Mouse (Mus musculus): Measurements from ENCODE around the gene Fam131b. TPM values are rescaled to one million over a fixed set of nuclear protein-coding genes. Genes with fewer than 3 reads are reported as not detected.

Fam131b gene
- polyA plus RNA-seq, 1 experiment from 2014 or later, result 7.2 TPM

- ATAC-seq (ENCODE audit: low FRiP score) (no peak), DNase-seq (ENCODE audit: low spot score) (no peak)
- H3K9ac ChIP-seq, result no peak overlapping the region
- H3K27ac ChIP-seq, result no peak overlapping the region
- no peak overlapping the region for H3K4me2 ChIP-seq (replicated peaks)
- peaks cover 4% of the 10 kb centered on the region; the same call in 1 of the 2 replicates for H3K36me3 ChIP-seq (replicated peaks; ENCODE audit: control insufficient read depth, insufficient read depth)
- no peak overlapping the region for H3K4me3 ChIP-seq (replicated peaks; ENCODE audit: low read length)
- no peaks in the 10 kb centered on the region for H3K27me3 ChIP-seq (ENCODE audit: control insufficient read depth, insufficient read depth, low read length)
- no peaks in the 10 kb centered on the region for H3K4me1 ChIP-seq (replicated peaks; ENCODE audit: control insufficient read depth, insufficient read depth, low read length)
- WGBS, result 91% methylated on average over 15 of the region's 15 CpGs
- H3K9me3 ChIP-seq (ENCODE audit: control insufficient read depth, low read length), result no peaks in the 10 kb centered on the region
Observed at GRCm38 (mm10) chr6:42364607-42365006, 40.2 kb upstream of the Fam131b start.

DNA sequence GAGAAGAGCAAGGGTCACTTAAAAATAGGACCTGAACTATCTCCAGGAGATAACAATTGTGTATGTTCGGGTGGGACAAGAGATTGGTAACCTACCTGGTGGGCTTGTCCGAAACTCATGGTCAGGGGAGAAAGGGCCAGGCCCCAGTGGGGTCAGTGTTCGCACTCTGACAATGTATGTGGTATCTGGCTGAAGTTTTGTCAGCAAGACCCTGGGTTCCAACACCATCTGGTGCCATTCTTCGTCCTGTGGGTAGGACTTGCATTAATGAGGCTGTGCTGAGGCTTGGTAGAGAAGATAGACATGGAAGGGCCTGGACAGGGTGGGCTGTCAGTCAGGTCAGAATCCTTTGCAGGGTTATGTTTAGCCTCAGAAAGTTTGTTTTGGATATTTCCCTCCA, 39.6 kb upstream of the Fam131b start:
- Histone ChIP-seq H3K9me3 (ENCODE audit: control insufficient read depth, low read length) (no peaks in the 10 kb centered on the region), H3K36me3 (replicated peaks; ENCODE audit: control insufficient read depth, insufficient read depth) (peaks cover 9% of the 10 kb centered on the region), H3K4me1 (replicated peaks; ENCODE audit: control insufficient read depth, insufficient read depth, low read length) (no peaks in the 10 kb centered on the region), H3K4me2 (replicated peaks) (no peak overlapping the region), H3K9ac (no peak overlapping the region), H3K27me3 (ENCODE audit: control insufficient read depth, insufficient read depth, low read length) (no peaks in the 10 kb centered on the region), H3K4me3 (replicated peaks; ENCODE audit: low read length) (no peak overlapping the region), H3K27ac (no peak overlapping the region)
- 86% methylated on average over 4 of the region's 4 CpGs for WGBS
- DNase-seq (ENCODE audit: low spot score) (no peak), ATAC-seq (ENCODE audit: low FRiP score) (no peak)

- no peak overlapping the region for H3K9ac ChIP-seq
- peaks cover 20% of the 10 kb centered on the region for H3K36me3 ChIP-seq (replicated peaks; ENCODE audit: control insufficient read depth, insufficient read depth)
- no peaks in the 10 kb centered on the region for H3K4me1 ChIP-seq (replicated peaks; ENCODE audit: control insufficient read depth, insufficient read depth, low read length)
- H3K9me3 ChIP-seq (ENCODE audit: control insufficient read depth, low read length), result no peaks in the 10 kb centered on the region
- no peak for ATAC-seq (ENCODE audit: low FRiP score)
- no peak overlapping the region for H3K4me2 ChIP-seq (replicated peaks)
- H3K4me3 ChIP-seq (replicated peaks; ENCODE audit: low read length), result no peak overlapping the region
- no peak overlapping the region for H3K27ac ChIP-seq
- DNase-seq (ENCODE audit: low spot score), result no peak
- H3K27me3 ChIP-seq (ENCODE audit: control insufficient read depth, insufficient read depth, low read length), result no peaks in the 10 kb centered on the region
- 60% methylated on average over 3 of the region's 3 CpGs for WGBS
Observed at GRCm38 (mm10) chr6:42362974-42363373, 38.5 kb upstream of the Fam131b start.

- no peak for ATAC-seq (ENCODE audit: low FRiP score)
- no peak for DNase-seq (ENCODE audit: low spot score)
- H3K4me2 ChIP-seq (replicated peaks), result no peak overlapping the region
- H3K36me3 ChIP-seq (replicated peaks; ENCODE audit: control insufficient read depth, insufficient read depth), result peaks cover 24% of the 10 kb centered on the region
- H3K27me3 ChIP-seq (ENCODE audit: control insufficient read depth, insufficient read depth, low read length), result no peaks in the 10 kb centered on the region
- 85% methylated on average over 1 of the region's 1 CpGs for WGBS
- H3K27ac ChIP-seq, result no peak overlapping the region
- no peak overlapping the region for H3K4me3 ChIP-seq (replicated peaks; ENCODE audit: low read length)
- no peak overlapping the region for H3K9ac ChIP-seq
- H3K4me1 ChIP-seq (replicated peaks; ENCODE audit: control insufficient read depth, insufficient read depth, low read length), result no peaks in the 10 kb centered on the region
- no peaks in the 10 kb centered on the region for H3K9me3 ChIP-seq (ENCODE audit: control insufficient read depth, low read length)
Observed at GRCm38 (mm10) chr6:42362497-42362896, 38.1 kb upstream of the Fam131b start.

DNA sequence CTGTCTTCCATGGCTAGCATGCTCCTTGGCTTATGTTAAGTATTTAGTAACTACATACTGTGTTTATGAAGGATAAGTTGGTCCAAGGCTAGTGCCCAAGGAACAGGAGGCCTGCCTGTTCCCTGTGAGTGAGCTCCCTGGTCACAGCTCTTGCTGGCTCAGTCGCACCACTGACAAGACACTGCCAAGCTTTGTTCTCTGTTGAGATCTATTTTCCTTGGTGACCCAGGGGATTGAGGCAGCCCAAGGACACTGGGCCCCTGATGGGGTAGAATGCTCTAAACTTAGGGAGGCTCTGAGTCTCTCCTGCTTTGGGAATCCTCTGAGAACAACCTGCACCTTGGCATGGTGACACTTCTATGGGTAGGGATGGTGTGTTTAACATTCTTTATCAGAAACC, 37.6 kb upstream of the Fam131b start:
- H3K9me3 ChIP-seq (ENCODE audit: control insufficient read depth, low read length), result no peaks in the 10 kb centered on the region
- H3K9ac ChIP-seq, result no peak overlapping the region
- DNase-seq (ENCODE audit: low spot score) (no peak), ATAC-seq (ENCODE audit: low FRiP score) (no peak)
- no peak overlapping the region for H3K27ac ChIP-seq
- 59% methylated on average over 1 of the region's 1 CpGs for WGBS
- H3K4me3 ChIP-seq (replicated peaks; ENCODE audit: low read length), result no peak overlapping the region
- no peak overlapping the region for H3K4me2 ChIP-seq (replicated peaks)
- peaks cover 29% of the 10 kb centered on the region for H3K36me3 ChIP-seq (replicated peaks; ENCODE audit: control insufficient read depth, insufficient read depth)
- H3K4me1 ChIP-seq (replicated peaks; ENCODE audit: control insufficient read depth, insufficient read depth, low read length), result no peaks in the 10 kb centered on the region
- H3K27me3 ChIP-seq (ENCODE audit: control insufficient read depth, insufficient read depth, low read length), result no peaks in the 10 kb centered on the region

DNA sequence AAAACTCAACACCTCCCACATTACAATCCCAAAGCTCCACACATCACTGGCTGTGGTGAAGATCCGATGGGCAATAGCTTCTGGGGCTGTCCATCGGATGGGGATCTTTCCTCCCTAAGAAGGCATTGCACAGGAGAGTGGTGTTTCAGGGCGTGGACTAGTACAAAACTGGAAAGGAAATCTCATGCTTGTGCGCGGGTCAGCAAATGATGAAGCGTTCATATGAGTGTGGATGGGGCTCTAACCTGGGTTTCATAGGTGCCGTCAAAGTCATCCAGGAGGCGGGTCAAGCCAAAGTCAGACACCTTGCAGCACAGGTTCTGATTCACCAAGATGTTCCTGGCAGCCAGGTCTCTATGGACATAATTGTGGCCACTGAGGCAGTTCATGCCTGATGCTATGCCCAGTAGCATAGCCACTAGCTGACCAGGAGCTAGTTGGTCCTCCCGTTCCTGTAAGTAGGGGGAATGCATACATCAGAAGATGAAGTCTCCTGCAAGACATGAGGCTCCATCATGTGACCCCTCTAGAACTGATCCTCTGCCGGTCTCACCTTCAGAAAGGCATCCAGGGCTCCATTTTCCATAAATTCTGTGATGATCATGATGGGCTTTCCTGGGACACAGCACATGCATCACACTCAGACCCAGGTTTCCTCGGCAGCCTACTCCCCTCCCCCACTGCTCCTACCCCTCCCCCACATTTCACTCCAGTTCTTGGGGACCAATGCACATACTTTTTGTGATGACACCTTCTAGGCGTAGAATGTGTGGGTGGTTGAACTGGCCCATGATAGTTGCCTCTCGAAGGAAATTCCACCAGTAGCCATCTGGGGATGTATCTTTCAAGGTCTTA, 36.8 kb upstream of the Fam131b start:
- Histone ChIP-seq H3K4me2 (replicated peaks) (no peak overlapping the region), H3K4me1 (replicated peaks; ENCODE audit: control insufficient read depth, insufficient read depth, low read length) (no peaks in the 10 kb centered on the region), H3K9me3 (ENCODE audit: control insufficient read depth, low read length) (no peaks in the 10 kb centered on the region), H3K9ac (no peak overlapping the region), H3K4me3 (replicated peaks; ENCODE audit: low read length) (no peak overlapping the region), H3K27ac (no peak overlapping the region), H3K36me3 (replicated peaks; ENCODE audit: control insufficient read depth, insufficient read depth) (peaks cover 37% of the 10 kb centered on the region), H3K27me3 (ENCODE audit: control insufficient read depth, insufficient read depth, low read length) (no peaks in the 10 kb centered on the region)
- no peak for DNase-seq (ENCODE audit: low spot score)
- 97% methylated on average over 13 of the region's 13 CpGs for WGBS
- ATAC-seq (ENCODE audit: low FRiP score), result no peak

- Histone ChIP-seq H3K4me2 (replicated peaks) (no peak overlapping the region), H3K4me3 (replicated peaks; ENCODE audit: low read length) (no peak overlapping the region), H3K9ac (no peak overlapping the region), H3K36me3 (replicated peaks; ENCODE audit: control insufficient read depth, insufficient read depth) (peaks cover 46% of the 10 kb centered on the region), H3K4me1 (replicated peaks; ENCODE audit: control insufficient read depth, insufficient read depth, low read length) (no peaks in the 10 kb centered on the region), H3K27ac (no peak overlapping the region), H3K9me3 (ENCODE audit: control insufficient read depth, low read length) (no peaks in the 10 kb centered on the region), H3K27me3 (ENCODE audit: control insufficient read depth, insufficient read depth, low read length) (no peaks in the 10 kb centered on the region)
- ATAC-seq (ENCODE audit: low FRiP score) (no peak), DNase-seq (ENCODE audit: low spot score) (no peak)
- WGBS, result 88% methylated on average over 6 of the region's 6 CpGs
Observed at GRCm38 (mm10) chr6:42360231-42360840, 35.9 kb upstream of the Fam131b start.

GRCm38 (mm10) chr6:42359364-42360147, 35.1 kb upstream of the Fam131b start:
- DNase-seq (ENCODE audit: low spot score) (no peak), ATAC-seq (ENCODE audit: low FRiP score) (no peak)
- H3K4me1 ChIP-seq (replicated peaks; ENCODE audit: control insufficient read depth, insufficient read depth, low read length), result no peaks in the 10 kb centered on the region
- no peak overlapping the region for H3K27ac ChIP-seq
- no peaks in the 10 kb centered on the region for H3K9me3 ChIP-seq (ENCODE audit: control insufficient read depth, low read length)
- H3K4me2 ChIP-seq (replicated peaks), result no peak overlapping the region
- no peak overlapping the region for H3K9ac ChIP-seq
- WGBS, result 75% methylated on average over 9 of the region's 9 CpGs
- H3K4me3 ChIP-seq (replicated peaks; ENCODE audit: low read length), result no peak overlapping the region
- H3K27me3 ChIP-seq (ENCODE audit: control insufficient read depth, insufficient read depth, low read length), result no peaks in the 10 kb centered on the region
- peaks cover 50% of the 10 kb centered on the region for H3K36me3 ChIP-seq (replicated peaks; ENCODE audit: control insufficient read depth, insufficient read depth)

GRCm38 (mm10) chr6:42358901-42359300, 34.5 kb upstream of the Fam131b start:
- Histone ChIP-seq H3K4me1 (replicated peaks; ENCODE audit: control insufficient read depth, insufficient read depth, low read length) (0 out of 2 replicates have a peak, but pooled peaks cover 5% of the 10 kb centered on the region), H3K9ac (no peak overlapping the region), H3K4me2 (replicated peaks) (no peak overlapping the region), H3K9me3 (ENCODE audit: control insufficient read depth, low read length) (no peaks in the 10 kb centered on the region), H3K36me3 (replicated peaks; ENCODE audit: control insufficient read depth, insufficient read depth) (peaks cover 50% of the 10 kb centered on the region), H3K27me3 (ENCODE audit: control insufficient read depth, insufficient read depth, low read length) (no peaks in the 10 kb centered on the region), H3K4me3 (replicated peaks; ENCODE audit: low read length) (no peak overlapping the region), H3K27ac (no peak overlapping the region)
- no peak for DNase-seq (ENCODE audit: low spot score)
- no peak for ATAC-seq (ENCODE audit: low FRiP score)
- 93% methylated on average over 12 of the region's 12 CpGs for WGBS

Data from hindbrain, embryonic 14.5 days (tissue).